Mouse (Mus musculus): ENCODE data around the gene Rtn4rl1. TPM values are rescaled to one million over a fixed set of nuclear protein-coding genes. Genes with fewer than 3 reads are reported as not detected.

Gene Rtn4rl1
- total RNA-seq, 1 experiment from 2014 or later: 0.47 TPM

- no peak for ATAC-seq (ENCODE audit: extremely low read depth, insufficient number of reproducible peaks, low FRiP score, poor library complexity, severe bottlenecking)
These were observed 69.2 kb downstream of the Rtn4rl1 start for GRCm38 (mm10) chr11:75262791-75263190.

GRCm38 (mm10) chr11:75263274-75263963 lies 69.8 kb downstream of the Rtn4rl1 start:
- no peak for ATAC-seq (ENCODE audit: extremely low read depth, insufficient number of reproducible peaks, low FRiP score, poor library complexity, severe bottlenecking)

GRCm38 (mm10) chr11:75263964-75264312 lies 70.4 kb downstream of the Rtn4rl1 start:
- no peak for ATAC-seq (ENCODE audit: extremely low read depth, insufficient number of reproducible peaks, low FRiP score, poor library complexity, severe bottlenecking)

GRCm38 (mm10) chr11:75264550-75264949 lies 71.0 kb downstream of the Rtn4rl1 start:
- no peak for ATAC-seq (ENCODE audit: extremely low read depth, insufficient number of reproducible peaks, low FRiP score, poor library complexity, severe bottlenecking)

- no peak for ATAC-seq (ENCODE audit: extremely low read depth, insufficient number of reproducible peaks, low FRiP score, poor library complexity, severe bottlenecking)
These were observed 72.0 kb downstream of the Rtn4rl1 start for GRCm38 (mm10) chr11:75265545-75265944.

GRCm38 (mm10) chr11:75267826-75268281 lies 74.3 kb downstream of the Rtn4rl1 start:
- ATAC-seq (ENCODE audit: extremely low read depth, insufficient number of reproducible peaks, low FRiP score, poor library complexity, severe bottlenecking): no peak

GRCm38 (mm10) chr11:75268492-75268891 lies 74.9 kb downstream of the Rtn4rl1 start:
- ATAC-seq (ENCODE audit: extremely low read depth, insufficient number of reproducible peaks, low FRiP score, poor library complexity, severe bottlenecking): no peak

GRCm38 (mm10) chr11:75269213-75269612 lies 75.6 kb downstream of the Rtn4rl1 start:
- no peak for ATAC-seq (ENCODE audit: extremely low read depth, insufficient number of reproducible peaks, low FRiP score, poor library complexity, severe bottlenecking)

GRCm38 (mm10) chr11:75270276-75270984 lies 76.8 kb downstream of the Rtn4rl1 start:
- ATAC-seq (ENCODE audit: extremely low read depth, insufficient number of reproducible peaks, low FRiP score, poor library complexity, severe bottlenecking): no peak

- ATAC-seq (ENCODE audit: extremely low read depth, insufficient number of reproducible peaks, low FRiP score, poor library complexity, severe bottlenecking): no peak
These were observed 77.4 kb downstream of the Rtn4rl1 start for GRCm38 (mm10) chr11:75270985-75271434.

GRCm38 (mm10) chr11:75273466-75273865 lies 79.9 kb downstream of the Rtn4rl1 start:
- no peak for ATAC-seq (ENCODE audit: extremely low read depth, insufficient number of reproducible peaks, low FRiP score, poor library complexity, severe bottlenecking)

- no peak for ATAC-seq (ENCODE audit: extremely low read depth, insufficient number of reproducible peaks, low FRiP score, poor library complexity, severe bottlenecking)
These were observed 81.5 kb downstream of the Rtn4rl1 start for GRCm38 (mm10) chr11:75275035-75275434.

- no peak for ATAC-seq (ENCODE audit: extremely low read depth, insufficient number of reproducible peaks, low FRiP score, poor library complexity, severe bottlenecking)
These were observed 84.5 kb downstream of the Rtn4rl1 start for GRCm38 (mm10) chr11:75278115-75278514.

GRCm38 (mm10) chr11:75279013-75279341 lies 85.4 kb downstream of the Rtn4rl1 start:
- ATAC-seq (ENCODE audit: extremely low read depth, insufficient number of reproducible peaks, low FRiP score, poor library complexity, severe bottlenecking): no peak

- ATAC-seq (ENCODE audit: extremely low read depth, insufficient number of reproducible peaks, low FRiP score, poor library complexity, severe bottlenecking): peak; percentile 23
These were observed 85.9 kb downstream of the Rtn4rl1 start for GRCm38 (mm10) chr11:75279342-75280065.

- ATAC-seq (ENCODE audit: extremely low read depth, insufficient number of reproducible peaks, low FRiP score, poor library complexity, severe bottlenecking): no peak
These were observed 86.5 kb downstream of the Rtn4rl1 start for GRCm38 (mm10) chr11:75280066-75280410.

GRCm38 (mm10) chr11:75280435-75281001 lies 86.9 kb downstream of the Rtn4rl1 start:
- no peak for ATAC-seq (ENCODE audit: extremely low read depth, insufficient number of reproducible peaks, low FRiP score, poor library complexity, severe bottlenecking)

GRCm38 (mm10) chr11:75281380-75282256 lies 88.0 kb downstream of the Rtn4rl1 start:
- ATAC-seq (ENCODE audit: extremely low read depth, insufficient number of reproducible peaks, low FRiP score, poor library complexity, severe bottlenecking): no peak

Data from neutrophil, adult 5-6 weeks (primary cell).